Mouse (Mus musculus) neutrophil, adult 5-6 weeks (primary cell): Measurements from ENCODE around the gene Gfer. TPM values are rescaled to one million over a fixed set of nuclear protein-coding genes. Genes with fewer than 3 reads are reported as not detected.
"Not testable (repeated sequence)": the region's sequence is repeated elsewhere in the genome, so short reads cannot be mapped to it uniquely, and the experiment has no call there.

Source experiments
- ATAC-seq: fragments of 151-379, 151-347 bp; 2 replicates; pipeline ENCODE4 v1.8.0; 2017; ENCODE audit warnings: mild to moderate bottlenecking, moderate TSS enrichment; ENCODE audit not compliant: insufficient number of reproducible peaks, poor library complexity, low FRiP score, severe bottlenecking; ENCODE audit errors: extremely low read depth
- total RNA-seq: library from RNA; stranded (forward); fragments of 200-1000 nt; gene quantifications from 2 replicates; pipeline ENCODE4 v1.2.3, GENCODE M21; 2017

Gene Gfer
- total RNA-seq, 1 experiment from 2014 or later = 17.1 TPM

- ATAC-seq = no peak
Measured at GRCm38 (mm10) chr17:24695326-24696010, 488 bp downstream of the Gfer start.

- no peak for ATAC-seq
Measured at GRCm38 (mm10) chr17:24692385-24692784, 3.6 kb downstream of the Gfer start.

- ATAC-seq = no peak
Measured at GRCm38 (mm10) chr17:24689251-24690081, 6.5 kb downstream of the Gfer start, which contains the start of gene Syngr3. Syngr3 (minus strand) TSS chr17:24689955.

DNA sequence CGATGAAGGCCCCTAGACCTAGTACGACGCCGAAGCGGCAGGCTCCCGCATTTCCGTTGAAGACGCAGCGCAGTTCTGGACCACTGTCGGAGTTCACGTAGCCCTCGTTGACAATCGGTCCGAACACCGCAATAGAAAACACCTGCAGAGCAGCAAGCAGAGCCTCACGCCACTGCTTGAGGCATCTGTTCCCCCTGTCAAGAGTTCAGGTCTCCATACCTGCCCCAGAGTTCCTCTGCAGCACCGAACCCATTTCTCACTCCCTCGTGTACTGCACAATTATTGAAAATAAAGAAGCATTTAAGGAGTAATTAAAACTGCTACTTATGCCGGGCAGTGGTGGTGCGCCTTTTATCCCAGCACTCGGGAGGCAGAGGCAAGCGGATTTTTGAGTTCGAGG lies 8.4 kb downstream of the Gfer start:
- ATAC-seq = no peak

GRCm38 (mm10) chr17:24687146-24687595 lies 8.8 kb downstream of the Gfer start:
- peak; percentile 44; the same call in 1 of the 2 replicates for ATAC-seq

DNA sequence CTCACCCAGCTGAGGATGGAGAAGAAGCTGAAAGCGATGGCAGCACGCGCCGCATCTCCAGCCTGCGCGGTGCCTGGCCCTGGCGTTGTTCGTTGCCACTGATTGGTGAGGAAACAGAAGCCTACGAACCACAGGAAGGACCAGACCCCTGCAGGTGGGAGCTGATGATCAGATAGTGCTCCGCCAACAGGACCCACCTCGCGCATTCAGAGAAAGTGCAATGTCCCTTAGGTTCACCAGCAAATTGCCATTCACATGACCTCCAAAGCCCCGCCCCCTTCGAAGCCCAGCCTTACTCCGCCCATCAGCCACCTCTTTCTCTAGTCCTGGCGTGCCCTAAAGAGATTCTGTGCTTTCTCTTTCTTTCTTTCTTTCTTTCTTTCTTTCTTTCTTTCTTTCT lies 9.4 kb downstream of the Gfer start:
- peak; percentile 51; the same call in 1 of the 2 replicates for ATAC-seq

DNA sequence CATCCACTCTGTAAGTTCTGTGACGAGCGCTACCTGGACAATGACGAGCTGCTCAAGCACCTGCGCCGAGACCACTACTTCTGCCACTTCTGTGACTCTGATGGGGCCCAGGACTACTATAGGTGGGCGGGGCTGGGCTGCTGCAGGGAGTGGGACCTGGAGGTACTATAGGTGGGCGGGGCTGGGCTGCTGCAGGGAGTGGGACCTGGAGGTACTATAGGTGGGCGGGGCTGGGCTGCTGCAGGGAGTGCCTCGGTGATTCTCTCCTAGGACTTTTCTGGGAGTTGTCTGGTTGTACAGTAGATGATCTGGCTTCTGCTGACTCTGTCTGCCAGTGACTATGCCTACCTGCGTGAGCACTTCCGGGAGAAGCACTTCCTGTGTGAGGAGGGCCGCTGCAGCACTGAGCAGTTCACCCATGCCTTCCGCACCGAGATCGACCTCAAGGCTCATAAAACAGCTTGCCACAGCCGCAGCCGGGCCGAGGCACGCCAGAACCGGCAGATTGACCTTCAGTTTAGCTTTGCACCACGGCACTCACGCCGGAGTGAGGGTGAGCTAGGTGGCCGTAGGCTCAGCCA lies 18.4 kb downstream of the Gfer start:
- ATAC-seq = no peak

GRCm38 (mm10) chr17:24676877-24677276 lies 19.1 kb downstream of the Gfer start:
- ATAC-seq = no peak

DNA sequence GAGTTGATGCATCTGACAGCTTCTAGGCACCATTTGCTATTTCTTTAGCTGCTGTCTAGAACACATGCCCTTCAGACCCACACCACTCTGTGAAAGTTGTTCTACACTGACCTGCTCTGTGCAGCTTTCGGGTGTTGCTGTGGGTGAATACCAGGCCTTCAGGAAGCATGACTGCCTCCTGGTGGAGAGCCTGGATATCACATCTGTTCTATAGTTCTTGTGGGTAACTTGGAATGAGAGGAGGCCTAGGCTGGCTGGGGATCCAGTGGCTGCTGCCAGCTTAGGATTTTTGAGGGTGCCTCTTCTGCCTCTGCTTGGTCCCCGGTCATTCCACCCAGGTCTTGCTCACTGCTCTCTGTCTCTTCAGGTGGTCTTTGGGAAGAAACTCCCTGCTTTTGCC lies 19.8 kb downstream of the Gfer start:
- ATAC-seq = peak; percentile 71

GRCm38 (mm10) chr17:24674277-24674676 lies 21.7 kb downstream of the Gfer start:
- ATAC-seq = no peak

DNA sequence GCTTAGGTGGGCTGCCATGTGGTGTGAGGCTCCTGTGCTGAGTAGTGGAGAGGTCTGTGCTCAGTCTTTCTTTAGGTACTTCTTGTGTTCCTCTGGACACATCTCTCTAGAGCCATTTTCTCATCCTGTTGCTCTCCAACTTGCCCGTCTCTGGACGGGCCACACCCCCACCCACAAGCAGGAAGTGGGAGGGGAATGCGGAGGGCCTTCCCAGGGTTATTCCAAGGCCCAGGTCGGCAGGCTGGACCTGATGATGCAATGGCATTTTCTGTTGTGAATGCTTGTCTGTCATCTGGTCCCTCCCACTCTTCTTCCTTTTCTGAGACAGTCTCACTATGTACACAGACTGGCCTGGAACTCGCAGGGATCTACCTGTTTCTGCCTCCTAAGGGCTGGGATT lies 23.8 kb downstream of the Gfer start:
- ATAC-seq = no peak

- ATAC-seq = no peak
Measured at GRCm38 (mm10) chr17:24671346-24671745, 24.6 kb downstream of the Gfer start.

GRCm38 (mm10) chr17:24670246-24670844 lies 25.6 kb downstream of the Gfer start:
- no peak for ATAC-seq

GRCm38 (mm10) chr17:24669545-24670245 lies 26.3 kb downstream of the Gfer start, which contains the start of gene Zfp598:
Zfp598 (plus strand) TSS chr17:24669687.
- ATAC-seq = peak; percentile 91

- ATAC-seq = not testable (repeated sequence)
Measured at GRCm38 (mm10) chr17:24669214-24669544, 26.8 kb downstream of the Gfer start.

GRCm38 (mm10) chr17:24667416-24667815 lies 28.5 kb downstream of the Gfer start:
- ATAC-seq = peak; percentile 71

GRCm38 (mm10) chr17:24667011-24667410 lies 28.9 kb downstream of the Gfer start:
- not testable (repeated sequence) for ATAC-seq

DNA sequence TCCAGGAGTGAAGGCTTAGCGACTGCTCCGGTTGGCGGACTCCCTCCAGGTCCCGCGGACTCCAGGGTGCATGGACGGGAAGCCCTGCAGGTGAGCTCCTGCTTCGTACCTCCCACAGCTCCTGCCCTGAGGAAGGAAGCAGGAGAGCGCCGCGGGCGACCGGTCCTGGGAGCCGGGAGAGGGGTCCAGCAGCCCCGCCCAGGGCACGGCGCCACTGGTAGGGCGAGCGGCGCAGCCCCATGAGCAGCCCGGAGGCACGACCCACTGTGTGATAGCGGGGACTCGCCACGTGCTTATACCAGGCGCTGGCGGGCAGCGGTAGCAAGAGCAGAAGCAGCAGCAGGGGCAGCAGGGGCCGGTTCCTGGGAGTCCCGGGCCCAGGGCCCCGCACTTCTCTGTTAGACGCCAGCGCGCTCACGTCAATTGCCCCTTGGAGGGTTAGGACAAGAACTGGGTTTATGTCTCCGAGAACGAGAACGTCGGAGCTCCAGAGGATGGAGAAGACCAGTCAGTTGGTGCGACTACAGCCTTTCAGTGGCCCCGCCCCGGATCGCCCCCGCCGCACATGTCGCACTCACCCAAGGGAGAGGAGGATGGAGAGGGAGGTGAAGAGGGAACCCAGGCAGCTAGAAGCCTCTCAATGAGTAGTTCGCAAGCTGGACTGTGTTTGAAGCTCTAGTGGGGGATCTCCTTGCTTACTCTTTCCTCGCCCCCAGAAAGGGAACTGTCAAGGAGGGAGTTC lies 37.8 kb downstream of the Gfer start, which contains the start of gene Npw:
Gene Npw, minus strand, starts transcription at position 441 of the 742 bp plus-strand sequence.
- no peak for ATAC-seq
